In the genomic region with DNA sequence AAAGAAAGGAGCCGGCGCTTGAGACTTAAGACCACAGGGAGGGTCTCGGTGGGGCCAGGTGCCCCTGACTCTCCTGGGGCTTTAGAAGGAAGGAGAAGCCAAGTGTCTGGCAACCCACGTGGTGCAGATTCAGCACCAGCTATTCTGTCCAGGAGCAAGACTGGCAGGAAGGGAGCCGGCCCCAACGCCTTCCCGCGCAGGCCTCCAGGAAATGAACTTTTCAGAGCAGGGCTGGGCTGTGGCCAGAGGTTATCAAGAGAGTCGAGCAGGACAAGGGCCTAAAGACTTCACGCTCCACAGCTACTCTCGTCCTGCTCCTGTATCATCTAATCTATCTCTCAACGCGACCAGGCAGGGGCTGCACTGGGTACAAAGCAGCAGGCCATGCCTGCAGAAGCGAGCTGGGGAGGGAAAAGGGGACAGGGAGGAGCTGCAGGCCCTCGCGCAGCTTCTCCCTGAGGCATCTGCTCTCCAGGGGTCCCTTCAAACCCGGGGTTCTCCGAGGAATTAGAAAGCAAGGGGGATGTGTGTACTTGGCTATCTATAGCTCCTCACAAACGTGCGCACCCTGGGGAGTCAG, we compare ENCODE assay signal across 8 mouse cellular contexts. TPM values are rescaled to one million over a fixed set of nuclear protein-coding genes. Genes with fewer than 3 reads are reported as not detected.
DNase-seq lines count a peak whose midpoint lies in the region; ATAC-seq and TF ChIP-seq lines count a peak whose summit lies in the region.

No protein-coding gene starts in this region.

- no peak for TF ChIP-seq CTCF in heart, postnatal 0 days (IDR thresholded peaks at IDR 0.05; ENCODE audit: low read depth)

- H3K36me3 ChIP-seq in embryonic facial prominence, embryonic 15.5 days = no peaks in the 10 kb centered on the region
- no peaks in the 10 kb centered on the region for H3K36me3 ChIP-seq in heart, postnatal 0 days (replicated peaks; ENCODE audit: control insufficient read depth, insufficient read depth, low read length)

- H3K4me1 ChIP-seq in embryonic facial prominence, embryonic 15.5 days = peaks cover 62% of the 10 kb centered on the region
- H3K4me1 ChIP-seq in heart, postnatal 0 days (ENCODE audit: control insufficient read depth, insufficient read depth) = peaks cover 20% of the 10 kb centered on the region

- peak; percentile 52 for DNase-seq in urinary bladder, adult 2 months (ENCODE audit: low spot score)
- no peak for DNase-seq in urinary bladder, postnatal 10 days (ENCODE audit: low spot score)
- no peak for DNase-seq in heart, postnatal 0 days (ENCODE audit: low spot score)
- peak; percentile 80 for DNase-seq in kidney, postnatal 14 days
- peak; percentile 64 to 76 for DNase-seq in lung, postnatal 4 days

- H3K9me3 ChIP-seq in embryonic facial prominence, embryonic 15.5 days (replicated peaks) = no peaks in the 10 kb centered on the region
- H3K9me3 ChIP-seq in heart, postnatal 0 days (replicated peaks; ENCODE audit: control insufficient read depth, low read length) = no peaks in the 10 kb centered on the region

- TF ChIP-seq EP300 in heart, postnatal 0 days (IDR thresholded peaks at IDR 0.05; ENCODE audit: low read depth) = no peak

- H3K27me3 ChIP-seq in embryonic facial prominence, embryonic 15.5 days = peaks cover 13% of the 10 kb centered on the region
- H3K27me3 ChIP-seq in heart, postnatal 0 days (ENCODE audit: control insufficient read depth, insufficient read depth, low read length) = peaks cover 60% of the 10 kb centered on the region

- peak overlapping the region; percentile 97 for H3K27ac ChIP-seq in embryonic facial prominence, embryonic 15.5 days (replicated peaks)
- H3K27ac ChIP-seq in heart, postnatal 0 days (ENCODE audit: low read depth) = peak overlapping the region; percentile 93

- WGBS in embryonic facial prominence, embryonic 15.5 days = 2% methylated on average over 20 of the region's 20 CpGs
- 5% methylated on average over 20 of the region's 20 CpGs for whole genome bisulfite sequencing in heart, postnatal 0 days

- peak overlapping the region; percentile 88 for H3K4me3 ChIP-seq in embryonic facial prominence, embryonic 15.5 days (replicated peaks)
- H3K4me3 ChIP-seq in heart, postnatal 0 days (ENCODE audit: low read depth, low read length) = peak overlapping the region; percentile 72

- ATAC-seq in embryonic facial prominence, embryonic 15.5 days (ENCODE audit: insufficient number of reproducible peaks, low FRiP score, low TSS enrichment, low read depth) = no peak
- ATAC-seq in heart, postnatal 0 days (ENCODE audit: insufficient read depth, low read depth) = peak; percentile 40
- ATAC-seq in erythroid progenitor cell, adult 5-6 weeks (replicated peaks; ENCODE audit: low FRiP score, poor library complexity, severe bottlenecking) = no peak
- no peak for ATAC-seq in frontal cortex, adult (ENCODE audit: low TSS enrichment)

- peak overlapping the region; percentile 87 for H3K9ac ChIP-seq in embryonic facial prominence, embryonic 15.5 days
- H3K9ac ChIP-seq in heart, postnatal 0 days (replicated peaks; ENCODE audit: low read depth, low read length) = peak overlapping the region; percentile 85

- H3K4me2 ChIP-seq in embryonic facial prominence, embryonic 15.5 days (replicated peaks) = peak overlapping the region; percentile 67
- peak overlapping the region; percentile 99 for H3K4me2 ChIP-seq in heart, postnatal 0 days (ENCODE audit: low read depth, low read length)

RNA-seq across cellular contexts. Expression of a gene that starts 1.4 kb away (rescaled TPM):
- polyA plus RNA-seq in urinary bladder, adult 2 months (2012; rRNA removed) = 18.1 and 20.1 TPM in 2 replicates
- polyA plus RNA-seq in embryonic facial prominence, embryonic 15.5 days (2015; fragmentation: Nextera tagmentation; extraction: Ambion mirVana) = 20.5 and 21.0 TPM in 2 replicates
- total RNA-seq in heart, postnatal 0 days (2014; rRNA removed; ENCODE audit: low replicate concordance) = 5.0 and 7.9 TPM in 2 replicates
- 1.9 TPM in 2 replicates for polyA plus RNA-seq in heart, postnatal 0 days (2015; fragmentation: Nextera tagmentation; extraction: Ambion mirVana)
- total RNA-seq in erythroid progenitor cell, adult 5-6 weeks (2015; ENCODE audit: low replicate concordance) = 0.42 TPM in 1 of 2 replicates, not detected in the other
- not detected in 2 replicates for total RNA-seq in erythroid progenitor cell, adult 5-6 weeks (2017; ENCODE audit: low replicate concordance)

Comparison
In these comparisons a context has a peak if more than half of its experiments do, and no peak if none do; other contexts are left out.
1. DNase-seq: peak in urinary bladder, adult 2 months (single experiment), kidney, postnatal 14 days (single experiment) and lung, postnatal 4 days (2 of 2); none in urinary bladder, postnatal 10 days (single experiment) and heart, postnatal 0 days (single experiment).